Mouse (Mus musculus): ENCODE measurements around the gene Usp21.

- no peak for TF ChIP-seq POLR2A (IDR thresholded peaks at IDR 0.05; ENCODE audit: borderline replicate concordance, control insufficient read depth, low read depth, low read length)
- no peak for TF ChIP-seq CTCF (IDR thresholded peaks at IDR 0.05; ENCODE audit: control insufficient read depth, insufficient read depth, low read length)
Measured at GRCm38 (mm10) chr1:171275144-171275734, 12.6 kb downstream of the Usp21 start.

Data from bone marrow, adult 2 months (tissue).